In the genomic region with DNA sequence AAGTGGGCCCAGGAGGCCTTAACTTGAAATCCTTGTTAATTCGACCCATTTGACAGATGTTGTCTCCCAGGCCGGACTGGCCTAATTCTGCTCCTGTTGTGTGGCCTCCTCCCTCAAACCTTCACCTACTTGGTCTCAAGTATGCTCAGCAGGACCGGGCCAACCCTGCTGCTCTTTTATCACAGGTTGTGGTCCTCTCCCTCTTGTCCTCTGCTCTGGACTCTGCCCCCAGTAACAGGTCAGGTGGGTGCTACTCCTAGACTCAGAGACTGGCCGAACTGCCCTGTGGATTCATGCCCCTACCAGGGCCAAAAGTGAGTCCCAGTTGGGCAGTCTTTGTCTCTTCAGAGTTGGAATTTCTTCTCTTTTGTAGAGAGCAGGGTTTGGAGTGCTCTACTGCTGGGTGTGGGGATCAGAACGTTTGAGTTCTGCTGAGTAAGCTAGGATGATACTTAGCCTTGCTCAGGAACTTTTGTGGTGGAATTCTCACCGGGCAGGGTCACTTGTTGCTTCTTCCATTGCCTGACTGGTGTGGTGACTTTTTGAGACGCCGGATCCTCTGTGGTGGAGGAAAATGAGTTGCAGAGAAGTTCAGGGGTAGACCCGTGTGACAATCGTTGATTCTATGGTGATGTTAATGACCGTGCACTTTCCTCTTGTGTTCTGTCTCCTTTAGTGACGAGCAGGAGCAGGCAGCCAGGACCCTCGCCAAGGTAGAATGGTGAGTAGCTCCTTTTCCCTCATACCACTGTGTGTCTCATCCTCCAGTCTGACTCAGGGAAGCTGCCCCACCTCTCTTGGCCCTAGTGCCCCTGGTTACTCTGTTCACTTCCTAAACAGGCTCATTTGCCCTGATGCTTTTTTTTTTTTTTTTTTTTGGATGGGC, we compare ENCODE assay signal across 8 mouse cellular contexts. TPM values are rescaled to one million over a fixed set of nuclear protein-coding genes. Genes with fewer than 3 reads are reported as not detected.
DNase-seq lines count a peak whose midpoint lies in the region; ATAC-seq and TF ChIP-seq lines count a peak whose summit lies in the region.

No protein-coding gene starts in this region.

- peak overlapping the region; percentile 76 for H3K4me3 ChIP-seq in neural tube, embryonic 11.5 days (ENCODE audit: low read depth, low read length)
- H3K4me3 ChIP-seq in forebrain, embryonic 10.5 days, result peak overlapping the region; percentile 85
- H3K4me3 ChIP-seq in kidney, embryonic 15.5 days (replicated peaks), result peak overlapping the region; percentile 78
- peak overlapping the region; percentile 97 for H3K4me3 ChIP-seq in myocyte

- H3K4me2 ChIP-seq in neural tube, embryonic 11.5 days (ENCODE audit: low read depth), result peak overlapping the region; percentile 86
- peak overlapping the region; percentile 85 for H3K4me2 ChIP-seq in kidney, embryonic 15.5 days
- peak overlapping the region; percentile 92 for H3K4me2 ChIP-seq in myocyte (ENCODE audit: low read depth)

- DNase-seq in neural tube, embryonic 11.5 days (ENCODE audit: low spot score), result no peak
- DNase-seq in neural tube, embryonic 10.5 days (ENCODE audit: extremely low spot score, low spot score), result no peak
- no peak for DNase-seq in forebrain, embryonic 10.5 days (ENCODE audit: extremely low spot score, low spot score)
- DNase-seq in left cerebral cortex, adult 8-10 months (ENCODE audit: low spot score in 2 of 2), result no peak
- no peak for DNase-seq in MN1 (ENCODE audit: low spot score)

- peaks cover 4% of the 10 kb centered on the region for H3K36me3 ChIP-seq in neural tube, embryonic 11.5 days (ENCODE audit: control insufficient read depth, insufficient read depth, low read length)
- peaks cover 30% of the 10 kb centered on the region for H3K36me3 ChIP-seq in forebrain, embryonic 10.5 days (replicated peaks)
- peaks cover 24% of the 10 kb centered on the region for H3K36me3 ChIP-seq in kidney, embryonic 15.5 days
- peaks cover 4% of the 10 kb centered on the region for H3K36me3 ChIP-seq in myocyte (ENCODE audit: control insufficient read depth, insufficient read depth)

- WGBS in neural tube, embryonic 11.5 days, result 41% methylated on average over 13 of the region's 13 CpGs
- 42% methylated on average over 13 of the region's 13 CpGs for WGBS in forebrain, embryonic 10.5 days
- WGBS in kidney, embryonic 15.5 days, result 33% methylated on average over 13 of the region's 13 CpGs

- peak overlapping the region; percentile 57 for H3ac ChIP-seq in myocyte (ENCODE audit: control insufficient read depth, insufficient read length)

- peaks cover 23% of the 10 kb centered on the region for H3K4me1 ChIP-seq in neural tube, embryonic 11.5 days (ENCODE audit: control insufficient read depth, insufficient read depth, low read length)
- peaks cover 76% of the 10 kb centered on the region for H3K4me1 ChIP-seq in forebrain, embryonic 10.5 days
- H3K4me1 ChIP-seq in kidney, embryonic 15.5 days, result peaks cover 67% of the 10 kb centered on the region

- peaks cover 18% of the 10 kb centered on the region for H3K79me2 ChIP-seq in myocyte (ENCODE audit: control insufficient read depth, insufficient read depth)

- H3K9me3 ChIP-seq in neural tube, embryonic 11.5 days (ENCODE audit: control insufficient read depth, low read length), result no peaks in the 10 kb centered on the region
- no peaks in the 10 kb centered on the region for H3K9me3 ChIP-seq in forebrain, embryonic 10.5 days
- H3K9me3 ChIP-seq in kidney, embryonic 15.5 days (replicated peaks), result no peaks in the 10 kb centered on the region

- TF ChIP-seq POLR2A in myocyte (IDR thresholded peaks at IDR 0.05; ENCODE audit: insufficient read length, low read depth), result no peak

- peak overlapping the region; percentile 86 for H3K9ac ChIP-seq in neural tube, embryonic 11.5 days (ENCODE audit: low read length)
- peak overlapping the region; percentile 79 for H3K9ac ChIP-seq in kidney, embryonic 15.5 days

- H3K27ac ChIP-seq in neural tube, embryonic 11.5 days (ENCODE audit: low read depth, low read length), result peak overlapping the region; percentile 87
- H3K27ac ChIP-seq in forebrain, embryonic 10.5 days, result peak overlapping the region; percentile 94
- H3K27ac ChIP-seq in kidney, embryonic 15.5 days, result peak overlapping the region; percentile 98

- no peaks in the 10 kb centered on the region for H3K27me3 ChIP-seq in neural tube, embryonic 11.5 days (ENCODE audit: control insufficient read depth, insufficient read depth, low read length)
- H3K27me3 ChIP-seq in forebrain, embryonic 10.5 days (ENCODE audit: poor library complexity, severe bottlenecking), result no peaks in the 10 kb centered on the region
- H3K27me3 ChIP-seq in kidney, embryonic 15.5 days, result no peaks in the 10 kb centered on the region
- H3K27me3 ChIP-seq in myocyte (ENCODE audit: control insufficient read depth, insufficient read depth, insufficient read length), result no peaks in the 10 kb centered on the region

- no peak for ATAC-seq in neural tube, embryonic 11.5 days (ENCODE audit: insufficient read depth, low FRiP score, low TSS enrichment)
- no peak for ATAC-seq in kidney, embryonic 15.5 days (replicated peaks; ENCODE audit: low FRiP score)
- no peak for ATAC-seq in monocyte, adult 5-6 weeks (replicated peaks; ENCODE audit: insufficient number of reproducible peaks, low FRiP score, low TSS enrichment, poor library complexity, severe bottlenecking)

TF ChIP-seq in myocyte, 11 proteins besides CTCF, POLR2A, EP300 and RAD21:
- TF ChIP-seq MYOG (IDR thresholded peaks at IDR 0.05; ENCODE audit: control insufficient read depth in 1 of 3, insufficient read depth in 1 of 3, insufficient read length in 2 of 3, low read depth in 2 of 3) (no peak), CEBPB (IDR thresholded peaks at IDR 0.05; ENCODE audit: insufficient read depth, poor library complexity, severe bottlenecking) (no peak), MYOD1 (IDR thresholded peaks at IDR 0.05; ENCODE audit: control insufficient read depth in 1 of 3, insufficient read length in 2 of 3, low read depth in 2 of 3) (no peak), TCF3 (IDR thresholded peaks at IDR 0.05; ENCODE audit: insufficient read length, low read depth) (no peak), USF1 (IDR thresholded peaks at IDR 0.05; ENCODE audit: low read depth) (no peak), MAX (IDR thresholded peaks at IDR 0.05; ENCODE audit: low read depth) (no peak), POLR2AphosphoS2 (IDR thresholded peaks at IDR 0.05; ENCODE audit: insufficient read length, low read depth) (no peak), REST (IDR thresholded peaks at IDR 0.05; ENCODE audit: insufficient read depth, insufficient read length) (no peak), SRF (IDR thresholded peaks at IDR 0.05; ENCODE audit: control insufficient read depth, insufficient read length, low read depth) (no peak), E2F4 (IDR thresholded peaks at IDR 0.05; ENCODE audit: insufficient read depth) (no peak), TCF12 (IDR thresholded peaks at IDR 0.05; ENCODE audit: insufficient read depth, poor library complexity, severe bottlenecking) (no peak)
TF ChIP-seq in myocyte: peak in this region for 0.

RNA-seq across cellular contexts. Expression of gene Mtmr4, which starts 1.0 kb away (rescaled TPM):
- polyA plus RNA-seq in neural tube, embryonic 11.5 days (2014; fragmentation: Nextera tagmentation; extraction: Ambion mirVana), result 84.9 and 95.9 TPM in 2 replicates
- 62.4 and 66.2 TPM in 2 replicates for polyA plus RNA-seq in forebrain, embryonic 10.5 days (2016; fragmentation: Nextera tagmentation; extraction: Ambion mirVana)
- 38.5 and 39.4 TPM in 2 replicates for polyA plus RNA-seq in kidney, embryonic 15.5 days (2015; fragmentation: Nextera tagmentation; extraction: Ambion mirVana)
- polyA plus RNA-seq in myocyte (2012; fragmentation: generic; extraction: Trizol), result 10.6 TPM
- total RNA-seq in left cerebral cortex, adult 8-10 months (2022), result 10 to 100 TPM; 79.3 to 88.0 (median 83.9) TPM
- total RNA-seq in monocyte, adult 5-6 weeks (2017), result 11.0 to 19.0 TPM (median 13.7 TPM) in 3 replicates

RNA-seq across cellular contexts. Expression of gene Hsf5, which starts 24.0 kb away (rescaled TPM):
- 0.18 and 0.24 TPM in 2 replicates for polyA plus RNA-seq in neural tube, embryonic 11.5 days (2014; fragmentation: Nextera tagmentation; extraction: Ambion mirVana)
- polyA plus RNA-seq in forebrain, embryonic 10.5 days (2016; fragmentation: Nextera tagmentation; extraction: Ambion mirVana), result 0.31 and 0.38 TPM in 2 replicates
- polyA plus RNA-seq in kidney, embryonic 15.5 days (2015; fragmentation: Nextera tagmentation; extraction: Ambion mirVana), result 0.26 TPM in 2 replicates
- polyA plus RNA-seq in myocyte (2012; fragmentation: generic; extraction: Trizol), result not detected
- total RNA-seq in left cerebral cortex, adult 8-10 months (2022), result under 1 TPM; 0.50 to 0.71 (median 0.60) TPM
- total RNA-seq in monocyte, adult 5-6 weeks (2017), result 1.2 TPM in 1 of 3 replicates, not detected in the others

RNA-seq across cellular contexts. Expression of gene Sept4, which starts 24.3 kb away (rescaled TPM):
- polyA plus RNA-seq in neural tube, embryonic 11.5 days (2014; fragmentation: Nextera tagmentation; extraction: Ambion mirVana), result 8.0 and 8.8 TPM in 2 replicates
- polyA plus RNA-seq in forebrain, embryonic 10.5 days (2016; fragmentation: Nextera tagmentation; extraction: Ambion mirVana), result 7.6 and 8.1 TPM in 2 replicates
- polyA plus RNA-seq in kidney, embryonic 15.5 days (2015; fragmentation: Nextera tagmentation; extraction: Ambion mirVana), result 54.7 and 60.8 TPM in 2 replicates
- polyA plus RNA-seq in myocyte (2012; fragmentation: generic; extraction: Trizol), result 1.5 TPM
- 100 to 1,000 TPM; 230 to 282 (median 253) TPM for total RNA-seq in left cerebral cortex, adult 8-10 months (2022)
- 6.6 to 16.9 TPM (median 9.6 TPM) in 3 replicates for total RNA-seq in monocyte, adult 5-6 weeks (2017)

RNA-seq across cellular contexts. Expression of gene Gm11492, which starts 26.5 kb away (rescaled TPM):
- not detected in 2 replicates for polyA plus RNA-seq in neural tube, embryonic 11.5 days (2014; fragmentation: Nextera tagmentation; extraction: Ambion mirVana)
- polyA plus RNA-seq in forebrain, embryonic 10.5 days (2016; fragmentation: Nextera tagmentation; extraction: Ambion mirVana), result not detected in 2 replicates
- polyA plus RNA-seq in kidney, embryonic 15.5 days (2015; fragmentation: Nextera tagmentation; extraction: Ambion mirVana), result not detected in 2 replicates
- not detected for polyA plus RNA-seq in myocyte (2012; fragmentation: generic; extraction: Trizol)
- total RNA-seq in left cerebral cortex, adult 8-10 months (2022), result under 1 TPM in 2 of 4 experiments, not detected in 2; 0.17 to 0.19 TPM
- 1.5 TPM in 1 of 3 replicates, not detected in the others for total RNA-seq in monocyte, adult 5-6 weeks (2017)
